Mouse (Mus musculus) bone marrow macrophage, adult 2 months (primary cell): ENCODE data around the gene Ebf1.

Experiments
- CTCF ChIP-seq: IDR thresholded peaks from 2 replicates; pipeline ENCODE4 v1.5.1; 2012; ENCODE audit warnings: low read depth, mild to moderate bottlenecking, low read length, moderate library complexity
- POLR2A ChIP-seq: IDR thresholded peaks from 2 replicates; pipeline ENCODE4 v1.6.1; 2012; ENCODE audit warnings: mild to moderate bottlenecking, low read depth, low read length, borderline replicate concordance

- TF ChIP-seq CTCF (no peak), POLR2A (no peak)
These were observed 39.8 kb downstream of the Ebf1 start for GRCm38 (mm10) chr11:44656916-44657315.
